Mouse (Mus musculus): ENCODE measurements around the gene Dedd2. TPM values are rescaled to one million over a fixed set of nuclear protein-coding genes. Genes with fewer than 3 reads are reported as not detected.

Gene Dedd2
- total and polyA plus RNA-seq, 3 experiments: 10.6 to 13.9 (median 11.7) TPM

GRCm38 (mm10) chr7:25244562-25245369, 24.4 kb upstream of the Dedd2 start:
- no peak overlapping the region for H3K4me2 ChIP-seq (ENCODE audit: insufficient read depth, low read depth, poor library complexity, severe bottlenecking)
- H3K9ac ChIP-seq (ENCODE audit: insufficient read depth, low read depth): no peak overlapping the region
- peaks cover 15% of the 10 kb centered on the region for H3K79me2 ChIP-seq (replicated peaks; ENCODE audit: control insufficient read depth, extremely low read depth, insufficient read depth, poor library complexity, severe bottlenecking)
- DNase-seq (ENCODE audit: extremely low read depth): no peak
- peaks cover 11 to 47% of the 10 kb centered on the region in 2 experiments for H3K36me3 ChIP-seq (replicated peaks in 1 of 2; ENCODE audit: control insufficient read depth in 1 of 2, insufficient read depth in 1 of 2, low read length in 1 of 2)
- no peak for TF ChIP-seq ETS1 (conservative IDR thresholded peaks at IDR 0.05; ENCODE audit: low read depth, low read length)
- no peak for TF ChIP-seq ELF1 (IDR thresholded peaks at IDR 0.05; ENCODE audit: low read depth, low read length)
- no peak overlapping the region for H3K27ac ChIP-seq (ENCODE audit: insufficient read depth, low read depth)
- H3K4me3 ChIP-seq (replicated peaks in 1 of 3; ENCODE audit: low read depth in 2 of 3, low read length in 2 of 3, poor library complexity in 1 of 3): no peak overlapping the region
- H3K9me3 ChIP-seq (replicated peaks; ENCODE audit: low read length): no peaks in the 10 kb centered on the region
- in situ Hi-C loops (cut with MboI; ENCODE audit: low pct_ligation_motif_present, low pct_unique_long_range_greater_than_20kb, low sequenced_read_pairs): loop anchor here (5.0 kb wide), 1 partner anchor 33 kb away; no protein-coding TSS in a partner anchor
- H3K4me1 ChIP-seq (ENCODE audit: control insufficient read depth in 1 of 2, insufficient read depth in 2 of 2): peaks cover 5 to 26% of the 10 kb centered on the region in 2 experiments; a peak in 3 of 4 replicates
- H3K27me3 ChIP-seq (replicated peaks): no peaks in the 10 kb centered on the region
- dilution Hi-C loops (cut with MboI; ENCODE audit: extremely low pct_ligation_motif_present, extremely low pct_unique_long_range_greater_than_20kb, low sequenced_read_pairs): no loop called here

GRCm38 (mm10) chr7:25243361-25243760, 22.9 kb upstream of the Dedd2 start:
- Histone ChIP-seq H3K9me3 (replicated peaks; ENCODE audit: low read length) (no peaks in the 10 kb centered on the region), H3K79me2 (replicated peaks; ENCODE audit: control insufficient read depth, extremely low read depth, insufficient read depth, poor library complexity, severe bottlenecking) (peaks cover 5% of the 10 kb centered on the region; the same call in 1 of the 2 replicates), H3K9ac (ENCODE audit: insufficient read depth, low read depth) (no peak overlapping the region), H3K36me3 (replicated peaks in 1 of 2; ENCODE audit: control insufficient read depth in 1 of 2, insufficient read depth in 1 of 2, low read length in 1 of 2) (peaks cover 11 to 47% of the 10 kb centered on the region in 2 experiments), H3K4me2 (ENCODE audit: insufficient read depth, low read depth, poor library complexity, severe bottlenecking) (no peak overlapping the region), H3K4me1 (ENCODE audit: control insufficient read depth in 1 of 2, insufficient read depth in 2 of 2) (peaks cover 3 to 23% of the 10 kb centered on the region in 2 experiments; a peak in 3 of 4 replicates), H3K4me3 (replicated peaks in 1 of 3; ENCODE audit: low read depth in 2 of 3, low read length in 2 of 3, poor library complexity in 1 of 3) (no peak overlapping the region), H3K27me3 (replicated peaks) (no peaks in the 10 kb centered on the region), H3K27ac (ENCODE audit: insufficient read depth, low read depth) (no peak overlapping the region)
- TF ChIP-seq POLR2AphosphoS2 (IDR thresholded peaks at IDR 0.05; ENCODE audit: low read depth, low read length): no peak
- in situ Hi-C loops (cut with MboI; ENCODE audit: low pct_ligation_motif_present, low pct_unique_long_range_greater_than_20kb, low sequenced_read_pairs): loop anchor here (5.0 kb wide), 1 partner anchor 34 kb away; no protein-coding TSS in a partner anchor
- no peak for DNase-seq (ENCODE audit: extremely low read depth)
- dilution Hi-C loops (cut with MboI; ENCODE audit: extremely low pct_ligation_motif_present, extremely low pct_unique_long_range_greater_than_20kb, low sequenced_read_pairs): no loop called here

DNA sequence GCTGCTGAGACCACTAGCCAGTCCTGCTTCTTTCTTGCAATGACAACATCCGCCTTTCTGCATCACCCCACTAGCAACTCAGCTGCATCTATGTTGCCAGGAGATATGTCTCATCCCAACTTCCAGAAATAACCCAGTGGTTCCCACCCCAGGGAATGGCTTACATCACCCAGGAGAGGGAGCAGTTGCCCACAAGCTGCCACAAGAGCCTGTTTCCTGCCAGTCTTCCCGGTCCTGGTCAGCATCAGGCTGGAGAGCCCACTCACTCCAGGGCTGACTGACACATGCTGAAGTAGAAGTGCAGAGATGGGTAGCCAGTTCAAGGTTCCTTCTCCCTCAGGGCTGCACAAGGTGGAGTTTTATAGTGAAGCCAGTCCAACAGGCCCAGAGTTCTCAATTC, 20.6 kb upstream of the Dedd2 start:
- DNase-seq (ENCODE audit: extremely low read depth): no peak
- Histone ChIP-seq H3K9ac (ENCODE audit: insufficient read depth, low read depth) (no peak overlapping the region), H3K4me1 (ENCODE audit: control insufficient read depth in 1 of 2, insufficient read depth in 2 of 2) (peaks cover 2 to 13% of the 10 kb centered on the region in 2 experiments; a peak in 3 of 4 replicates), H3K9me3 (replicated peaks; ENCODE audit: low read length) (no peaks in the 10 kb centered on the region), H3K27me3 (replicated peaks) (no peaks in the 10 kb centered on the region), H3K79me2 (replicated peaks; ENCODE audit: control insufficient read depth, extremely low read depth, insufficient read depth, poor library complexity, severe bottlenecking) (peaks cover 14% of the 10 kb centered on the region), H3K27ac (ENCODE audit: insufficient read depth, low read depth) (no peak overlapping the region), H3K36me3 (replicated peaks in 1 of 2; ENCODE audit: control insufficient read depth in 1 of 2, insufficient read depth in 1 of 2, low read length in 1 of 2) (peaks cover 11 to 38% of the 10 kb centered on the region in 2 experiments), H3K4me2 (ENCODE audit: insufficient read depth, low read depth, poor library complexity, severe bottlenecking) (no peak overlapping the region), H3K4me3 (replicated peaks in 1 of 3; ENCODE audit: low read depth in 2 of 3, low read length in 2 of 3, poor library complexity in 1 of 3) (no peak overlapping the region)
- TF ChIP-seq PAX5 (IDR thresholded peaks at IDR 0.05; ENCODE audit: low read length) (no peak), NRF1 (IDR thresholded peaks at IDR 0.05; ENCODE audit: low read depth, low read length) (no peak), POLR2AphosphoS2 (IDR thresholded peaks at IDR 0.05; ENCODE audit: low read depth, low read length) (no peak), NELFE (IDR thresholded peaks at IDR 0.05; ENCODE audit: low read depth, low read length) (no peak), MXI1 (IDR thresholded peaks at IDR 0.05; ENCODE audit: low read depth, low read length) (no peak), MYC (IDR thresholded peaks at IDR 0.05; ENCODE audit: low read depth, low read length) (no peak), ZNF384 (IDR thresholded peaks at IDR 0.05; ENCODE audit: low read depth, low read length) (no peak), USF2 (conservative IDR thresholded peaks at IDR 0.05; ENCODE audit: low read depth, low read length) (no peak), MEF2A (IDR thresholded peaks at IDR 0.05; ENCODE audit: borderline replicate concordance, low read depth, low read length) (no peak), CTCF (conservative IDR thresholded peaks at IDR 0.05 in 1 of 2, IDR thresholded peaks at IDR 0.05 in 1 of 2; ENCODE audit: low read depth in 2 of 2, low read length in 2 of 2) (peak in 1 of 2 experiments; percentile 24; a peak in 1 of 4 replicates), ZKSCAN1 (IDR thresholded peaks at IDR 0.05; ENCODE audit: borderline replicate concordance, low read depth, low read length) (no peak), CHD2 (IDR thresholded peaks at IDR 0.05; ENCODE audit: low read length) (no peak), BHLHE40 (IDR thresholded peaks at IDR 0.05; ENCODE audit: low read depth, low read length) (no peak), E2F4 (IDR thresholded peaks at IDR 0.05; ENCODE audit: insufficient replicate concordance, low read depth, low read length) (no peak), TCF12 (IDR thresholded peaks at IDR 0.05; ENCODE audit: low read depth, low read length) (no peak), SMC3 (IDR thresholded peaks at IDR 0.05; ENCODE audit: low read depth, low read length) (peak; percentile 13)
- in situ Hi-C loops (cut with MboI; ENCODE audit: low pct_ligation_motif_present, low pct_unique_long_range_greater_than_20kb, low sequenced_read_pairs): loop anchor here (5.0 kb wide), 1 partner anchor 36 kb away; no protein-coding TSS in a partner anchor
- dilution Hi-C loops (cut with MboI; ENCODE audit: extremely low pct_ligation_motif_present, extremely low pct_unique_long_range_greater_than_20kb, low sequenced_read_pairs): no loop called here
